ENCODE assay signal across 10 mouse cellular contexts in the genomic region with DNA sequence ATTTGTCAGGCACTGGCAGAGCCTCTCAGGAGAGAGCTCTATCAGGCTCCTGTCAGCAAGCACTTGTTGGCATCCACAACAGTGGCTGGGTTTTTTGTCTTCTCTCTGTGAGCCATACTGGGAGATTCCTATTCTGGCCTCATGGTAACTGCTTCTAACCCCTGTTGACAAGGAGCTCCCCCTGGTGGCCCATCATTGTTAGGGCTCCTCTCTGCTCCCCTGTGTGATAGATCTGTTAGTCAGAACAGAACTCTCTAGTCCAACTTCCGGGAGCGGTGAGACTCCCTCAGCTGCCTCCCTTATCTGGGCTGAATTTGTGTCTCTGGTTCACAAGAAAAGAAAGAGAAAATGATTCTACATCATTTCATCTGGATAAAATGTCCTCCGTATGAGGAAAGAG. TPM values are rescaled to one million over a fixed set of nuclear protein-coding genes. Genes with fewer than 3 reads are reported as not detected.
DNase-seq lines count a peak whose midpoint lies in the region; ATAC-seq and TF ChIP-seq lines count a peak whose summit lies in the region.
"Had no signal": no experiment of that assay in that cellular context is flagged by ENCODE, and none has a peak within 500 bp of the region (broad histone marks: within the 10 kb centered on the region; RNA-seq: fewer than 3 reads in every experiment).

No protein-coding gene starts in this region.

- no peaks in the 10 kb centered on the region for H3K36me3 ChIP-seq in hindbrain, embryonic 10.5 days
- H3K36me3 ChIP-seq in hindbrain, embryonic 16.5 days (ENCODE audit: control insufficient read depth, insufficient read depth, low read length): no peaks in the 10 kb centered on the region
- H3K36me3 ChIP-seq in G1E (replicated peaks): no peaks in the 10 kb centered on the region
- H3K36me3 ChIP-seq: limb, embryonic 13.5 days; stomach, embryonic 15.5 days had no signal

- no peak overlapping the region for H3K4me3 ChIP-seq in hindbrain, embryonic 10.5 days
- H3K4me3 ChIP-seq in hindbrain, embryonic 16.5 days (ENCODE audit: low read length): no peak overlapping the region
- no peak overlapping the region for H3K4me3 ChIP-seq in G1E (ENCODE audit: low read depth, low read length)
- H3K4me3 ChIP-seq: limb, embryonic 13.5 days; stomach, embryonic 15.5 days had no signal

- no peaks in the 10 kb centered on the region for H3K27me3 ChIP-seq in hindbrain, embryonic 10.5 days (ENCODE audit: insufficient read depth, poor library complexity, severe bottlenecking)
- H3K27me3 ChIP-seq in hindbrain, embryonic 16.5 days (replicated peaks; ENCODE audit: control insufficient read depth, insufficient read depth, low read length): no peaks in the 10 kb centered on the region
- peaks cover 3% of the 10 kb centered on the region; the same call in 1 of the 2 replicates for H3K27me3 ChIP-seq in G1E (ENCODE audit: insufficient read depth, low read length)
- H3K27me3 ChIP-seq: limb, embryonic 13.5 days; stomach, embryonic 15.5 days had no signal

- no peaks in the 10 kb centered on the region for H3K4me1 ChIP-seq in hindbrain, embryonic 10.5 days (replicated peaks)
- no peaks in the 10 kb centered on the region for H3K4me1 ChIP-seq in hindbrain, embryonic 16.5 days (ENCODE audit: control insufficient read depth, insufficient read depth, low read depth, low read length)
- no peaks in the 10 kb centered on the region for H3K4me1 ChIP-seq in G1E (ENCODE audit: insufficient read depth, low read depth, low read length)
- H3K4me1 ChIP-seq: limb, embryonic 13.5 days; stomach, embryonic 15.5 days had no signal

- WGBS in hindbrain, embryonic 10.5 days: 91% methylated on average over 3 of the region's 3 CpGs
- WGBS in hindbrain, embryonic 16.5 days: 89% methylated on average over 3 of the region's 3 CpGs

- H3K9me3 ChIP-seq in hindbrain, embryonic 10.5 days: no peaks in the 10 kb centered on the region
- H3K9me3 ChIP-seq in hindbrain, embryonic 16.5 days (ENCODE audit: control insufficient read depth, low read length): no peaks in the 10 kb centered on the region
- no peaks in the 10 kb centered on the region for H3K9me3 ChIP-seq in G1E (replicated peaks)
- H3K9me3 ChIP-seq: limb, embryonic 13.5 days; stomach, embryonic 15.5 days had no signal

- no peak for ATAC-seq in hindbrain, embryonic 16.5 days
- no peak for ATAC-seq in G1E (ENCODE audit: extremely low read depth, insufficient number of reproducible peaks, low FRiP score, poor library complexity, severe bottlenecking)
- peak; percentile 66; the same call in 1 of the 2 replicates for ATAC-seq in cerebellum, adult (ENCODE audit: insufficient number of reproducible peaks, low FRiP score, low TSS enrichment)
- ATAC-seq in megakaryocyte-erythroid progenitor cell, adult 5-6 weeks (replicated peaks; ENCODE audit: low FRiP score, low TSS enrichment, poor library complexity, severe bottlenecking): peak; percentile 81

- no peak overlapping the region for H3K27ac ChIP-seq in hindbrain, embryonic 10.5 days
- no peak overlapping the region for H3K27ac ChIP-seq in hindbrain, embryonic 16.5 days (ENCODE audit: low read depth, low read length)
- H3K27ac ChIP-seq: limb, embryonic 13.5 days; stomach, embryonic 15.5 days had no signal

- H3K9ac ChIP-seq in hindbrain, embryonic 16.5 days (ENCODE audit: low read depth, low read length): no peak overlapping the region
- H3K9ac ChIP-seq: limb, embryonic 13.5 days; stomach, embryonic 15.5 days had no signal

- no peak overlapping the region for H3K4me2 ChIP-seq in hindbrain, embryonic 16.5 days (ENCODE audit: low read length)
- H3K4me2 ChIP-seq: limb, embryonic 13.5 days; stomach, embryonic 15.5 days had no signal

- peak; percentile 64 for TF ChIP-seq CTCF in G1E (IDR thresholded peaks at IDR 0.05; ENCODE audit: low read depth, low read length)

- peak; percentile 52 for DNase-seq in hindbrain, embryonic 10.5 days (ENCODE audit: low spot score)
- peak; percentile 8 for DNase-seq in G1E (ENCODE audit: low spot score)
- peak; percentile 64 for DNase-seq in gastrocnemius, postnatal 10 days
- peak; percentile 78 for DNase-seq in layer of hippocampus, adult 9-11 months
- peak; percentile 59 to 61 for DNase-seq in thymus, adult 18-20 months

RNA-seq across cellular contexts. Expression of a gene that starts 19.5 kb away (rescaled TPM):
- polyA plus RNA-seq in hindbrain, embryonic 10.5 days (2016; fragmentation: Nextera tagmentation; extraction: Ambion mirVana): 4.9 and 5.5 TPM in 2 replicates
- 8.9 and 9.2 TPM in 2 replicates for polyA plus RNA-seq in hindbrain, embryonic 16.5 days (2015; fragmentation: Nextera tagmentation; extraction: Ambion mirVana)
- total RNA-seq in G1E (2014; fragmentation: Nextera tagmentation): not detected in 2 replicates
- total RNA-seq in G1E (2017): 0.06 and 0.22 TPM in 2 replicates
- polyA plus RNA-seq in G1E (2012): not detected in 2 replicates
- 1 to 10 TPM; 1.3 to 2.3 TPM for total RNA-seq in gastrocnemius, postnatal 10 days (2021)
- 0.67 and 0.81 TPM in 2 replicates for total RNA-seq in megakaryocyte-erythroid progenitor cell, adult 5-6 weeks (2014; fragmentation: Nextera tagmentation)
- total RNA-seq in megakaryocyte-erythroid progenitor cell, adult 5-6 weeks (2017): 1.6 and 3.5 TPM in 2 replicates

Comparison
In these comparisons a context has a peak if more than half of its experiments do, and no peak if none do; other contexts are left out.
1. DNase-seq: peak in every context shown above with its lines; median percentile 78 in layer of hippocampus, adult 9-11 months; 64 in gastrocnemius, postnatal 10 days; 60 in thymus, adult 18-20 months; 52 in hindbrain, embryonic 10.5 days; 8 in G1E.
2. ATAC-seq: peak in cerebellum, adult (single experiment) and megakaryocyte-erythroid progenitor cell, adult 5-6 weeks (single experiment); none in hindbrain, embryonic 16.5 days (single experiment) and G1E (single experiment).